ENCODE assay signal across 8 mouse cellular contexts in genomic region chr11:57727303-57727969, GRCm38 (mm10).
DNase-seq lines count a peak whose midpoint lies in the region; ATAC-seq lines count a peak whose summit lies in the region.

No protein-coding gene starts in this region.

- H3K9me3 ChIP-seq in hindbrain, embryonic 10.5 days: 0 out of 2 replicates have a peak, but pooled peaks cover 3% of the 10 kb centered on the region
- no peaks in the 10 kb centered on the region for H3K9me3 ChIP-seq in hindbrain, embryonic 11.5 days (ENCODE audit: control insufficient read depth, low read length)
- H3K9me3 ChIP-seq in liver, embryonic 16.5 days (replicated peaks; ENCODE audit: control insufficient read depth, low read length): no peaks in the 10 kb centered on the region

- 58% methylated on average over 9 of the region's 9 CpGs for WGBS in hindbrain, embryonic 10.5 days
- 60% methylated on average over 9 of the region's 9 CpGs for WGBS in hindbrain, embryonic 11.5 days
- 66% methylated on average over 9 of the region's 9 CpGs for WGBS in liver, embryonic 16.5 days (ENCODE audit: insufficient replicate concordance)

- intact Hi-C loops in gastrocnemius, postnatal 14 days (cut with DNase I; ENCODE audit: low total_unique reads): loop anchor here (10.0 kb wide), 1 partner anchor 113 kb away; no protein-coding TSS in a partner anchor

- no peak overlapping the region for H3K9ac ChIP-seq in hindbrain, embryonic 11.5 days (ENCODE audit: low read depth, low read length)
- no peak overlapping the region for H3K9ac ChIP-seq in liver, embryonic 16.5 days (ENCODE audit: low read depth, low read length)

- H3K27me3 ChIP-seq in hindbrain, embryonic 10.5 days (ENCODE audit: insufficient read depth, poor library complexity, severe bottlenecking): no peaks in the 10 kb centered on the region
- H3K27me3 ChIP-seq in hindbrain, embryonic 11.5 days (ENCODE audit: control insufficient read depth, insufficient read depth, low read length): no peaks in the 10 kb centered on the region
- no peaks in the 10 kb centered on the region for H3K27me3 ChIP-seq in liver, embryonic 16.5 days (ENCODE audit: control insufficient read depth, insufficient read depth, low read depth, low read length)

- ATAC-seq in hindbrain, embryonic 11.5 days (ENCODE audit: low FRiP score): no peak
- peak; percentile 63 for ATAC-seq in liver, embryonic 16.5 days (ENCODE audit: low read depth)

- no peak overlapping the region for H3K4me2 ChIP-seq in hindbrain, embryonic 11.5 days (replicated peaks; ENCODE audit: low read depth, low read length)
- H3K4me2 ChIP-seq in liver, embryonic 16.5 days (ENCODE audit: low read depth, low read length): no peak overlapping the region

- H3K4me3 ChIP-seq in hindbrain, embryonic 10.5 days: no peak overlapping the region
- H3K4me3 ChIP-seq in hindbrain, embryonic 11.5 days (ENCODE audit: low read depth, low read length): no peak overlapping the region
- no peak overlapping the region for H3K4me3 ChIP-seq in liver, embryonic 16.5 days (ENCODE audit: low read depth, low read length)

- H3K36me3 ChIP-seq in hindbrain, embryonic 10.5 days: peaks cover 19% of the 10 kb centered on the region; the same call in 1 of the 2 replicates
- no peaks in the 10 kb centered on the region for H3K36me3 ChIP-seq in hindbrain, embryonic 11.5 days (ENCODE audit: control insufficient read depth, insufficient read depth, low read length)
- peaks cover 11% of the 10 kb centered on the region; the same call in 1 of the 2 replicates for H3K36me3 ChIP-seq in liver, embryonic 16.5 days (ENCODE audit: control insufficient read depth, insufficient read depth)

- H3K27ac ChIP-seq in hindbrain, embryonic 10.5 days: 0 out of 2 replicates have a peak overlapping the region, but pooled peaks have one; percentile 35
- no peak overlapping the region for H3K27ac ChIP-seq in hindbrain, embryonic 11.5 days (ENCODE audit: low read depth, low read length)
- no peak overlapping the region for H3K27ac ChIP-seq in liver, embryonic 16.5 days (ENCODE audit: low read length)

- peak; percentile 17 for DNase-seq in hindbrain, embryonic 10.5 days (ENCODE audit: low spot score)
- DNase-seq in hindbrain, embryonic 11.5 days (ENCODE audit: low spot score): no peak
- DNase-seq in gastrocnemius, postnatal 14 days: peak; percentile 74
- peak; percentile 48 to 72 for DNase-seq in kidney, postnatal 4 days
- peak; percentile 16 to 45 for DNase-seq in right cerebral cortex, adult 2 months (ENCODE audit: low spot score in 2 of 2)
- DNase-seq in heart, postnatal 4 days: no peak
- DNase-seq in adrenal gland, postnatal 25 days: no peak

- H3K4me1 ChIP-seq in hindbrain, embryonic 10.5 days (replicated peaks): peaks cover 16% of the 10 kb centered on the region
- H3K4me1 ChIP-seq in hindbrain, embryonic 11.5 days (replicated peaks; ENCODE audit: control insufficient read depth, insufficient read depth, low read length): no peaks in the 10 kb centered on the region
- peaks cover 4% of the 10 kb centered on the region; the same call in 1 of the 2 replicates for H3K4me1 ChIP-seq in liver, embryonic 16.5 days (ENCODE audit: control insufficient read depth, low read depth, low read length)

Comparison
In these comparisons a context has a peak if more than half of its experiments do, and no peak if none do; other contexts are left out.
1. DNase-seq: peak in hindbrain, embryonic 10.5 days (single experiment), gastrocnemius, postnatal 14 days (single experiment), kidney, postnatal 4 days (2 of 2) and right cerebral cortex, adult 2 months (2 of 2); none in hindbrain, embryonic 11.5 days (single experiment), heart, postnatal 4 days (single experiment) and adrenal gland, postnatal 25 days (single experiment).